Mouse (Mus musculus): ENCODE results near the gene Ptk7. TPM values are rescaled to one million over a fixed set of nuclear protein-coding genes. Genes with fewer than 3 reads are reported as not detected.
"Not testable (repeated sequence)": the region's sequence is repeated elsewhere in the genome, so short reads cannot be mapped to it uniquely, and the experiment has no call there.

Gene Ptk7
- total RNA-seq, 4 experiments from 2014 or later: 11.2 to 12.9 (median 11.8) TPM

DNA sequence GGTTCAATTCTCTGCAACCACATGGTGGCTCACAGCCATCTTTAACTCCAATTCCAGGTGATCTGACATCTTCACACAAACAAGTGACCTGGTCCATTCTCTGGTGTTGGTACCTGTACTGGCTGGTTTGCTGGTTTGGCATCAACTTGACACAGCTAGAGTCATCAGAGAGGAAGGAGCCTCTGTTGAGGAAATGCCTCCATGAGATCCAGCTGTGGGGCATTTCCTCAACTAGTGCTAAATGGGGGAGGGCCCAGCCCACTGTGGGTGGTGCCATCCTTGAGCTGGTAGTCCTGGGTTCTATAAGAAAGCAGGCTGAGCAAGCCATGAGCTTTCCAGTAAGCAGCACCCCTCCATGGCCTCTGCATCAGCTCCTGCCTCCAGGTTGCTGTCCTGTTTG is 72.0 kb downstream of the Ptk7 start:
- not testable (repeated sequence) for DNase-seq (ENCODE audit: low spot score in 2 of 2)

DNA sequence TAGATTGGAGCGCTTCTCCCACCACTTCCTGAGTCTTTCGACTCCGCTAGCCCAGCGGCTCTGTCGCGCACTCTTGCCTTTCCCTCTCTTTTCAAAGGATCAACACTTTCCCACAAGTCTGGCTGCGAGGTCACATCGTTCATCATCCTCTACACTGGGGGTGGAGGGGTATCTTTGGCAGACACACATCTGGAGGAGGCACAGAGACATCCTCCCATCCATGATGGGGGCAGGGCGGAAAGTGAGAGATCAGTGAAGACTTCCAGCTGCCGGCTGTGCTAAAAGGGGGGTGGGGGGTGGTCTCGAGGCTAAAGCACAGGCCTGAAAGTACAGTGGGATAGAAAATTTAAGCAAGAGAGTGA is 72.7 kb downstream of the Ptk7 start:
- no peak for DNase-seq (ENCODE audit: low spot score in 2 of 2)

- DNase-seq (ENCODE audit: low spot score in 2 of 2): peak; percentile 91 to 99
These were observed 73.4 kb downstream of the Ptk7 start, which contains the start of gene Srf for GRCm38 (mm10) chr17:46555673-46556583. TSS of gene Srf (minus strand) at chr17:46556175.

DNA sequence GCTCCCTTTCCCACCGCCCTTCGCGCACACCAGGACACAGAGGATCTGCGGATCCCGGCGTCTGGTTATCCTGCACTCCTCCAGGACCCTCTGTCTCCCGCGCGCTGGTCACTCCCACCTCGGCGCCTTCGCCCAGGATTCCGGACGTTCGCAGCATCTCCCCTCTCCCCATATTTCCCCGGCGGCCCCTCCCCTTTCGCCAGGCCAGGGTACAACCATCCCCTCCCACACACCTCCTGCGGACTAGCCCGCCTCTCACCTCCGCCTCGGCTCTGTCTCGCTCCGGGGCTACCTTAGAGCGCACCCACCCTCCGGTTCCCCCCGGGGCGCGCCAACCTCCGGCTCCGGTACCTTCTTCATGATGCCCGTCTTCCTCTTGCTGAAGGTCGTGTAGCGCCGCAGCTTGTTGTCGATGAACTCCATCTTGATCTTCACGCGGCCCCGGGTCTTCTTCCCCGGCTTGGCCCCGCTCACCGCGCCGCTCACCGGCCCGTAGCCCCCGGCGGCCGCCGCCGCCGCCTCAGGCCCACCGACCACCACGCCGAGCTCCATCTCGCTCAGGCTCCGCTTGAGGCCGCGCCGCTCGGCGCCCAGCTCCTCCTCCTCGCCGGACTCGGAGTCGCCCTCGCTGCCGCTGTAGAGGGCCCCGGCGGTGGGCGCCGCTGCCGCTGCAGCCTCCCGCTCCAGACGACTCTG is 74.2 kb downstream of the Ptk7 start:
- no peak for DNase-seq (ENCODE audit: low spot score in 2 of 2)

DNA sequence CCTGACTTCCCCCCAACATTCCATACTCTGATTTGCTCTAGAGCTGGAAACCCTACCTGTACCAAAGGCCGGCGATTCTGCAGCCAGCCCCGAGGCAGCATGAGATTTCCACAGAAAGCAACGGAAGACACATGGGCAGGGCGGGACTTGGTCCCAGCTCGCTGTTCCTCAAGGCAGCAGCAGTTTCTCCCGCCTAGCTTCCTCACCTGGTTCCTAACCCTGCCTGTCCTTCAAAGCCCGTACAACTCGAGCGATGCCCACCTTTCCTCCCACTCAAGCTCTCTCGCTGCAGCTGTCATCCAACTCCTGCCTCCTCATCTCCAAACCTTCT is 74.7 kb downstream of the Ptk7 start:
- DNase-seq (ENCODE audit: low spot score in 2 of 2): no peak

- DNase-seq (ENCODE audit: low spot score in 2 of 2): no peak
These were observed 75.4 kb downstream of the Ptk7 start for GRCm38 (mm10) chr17:46553926-46554325.

GRCm38 (mm10) chr17:46553469-46553868 is 75.8 kb downstream of the Ptk7 start:
- DNase-seq (ENCODE audit: low spot score in 2 of 2): no peak

DNA sequence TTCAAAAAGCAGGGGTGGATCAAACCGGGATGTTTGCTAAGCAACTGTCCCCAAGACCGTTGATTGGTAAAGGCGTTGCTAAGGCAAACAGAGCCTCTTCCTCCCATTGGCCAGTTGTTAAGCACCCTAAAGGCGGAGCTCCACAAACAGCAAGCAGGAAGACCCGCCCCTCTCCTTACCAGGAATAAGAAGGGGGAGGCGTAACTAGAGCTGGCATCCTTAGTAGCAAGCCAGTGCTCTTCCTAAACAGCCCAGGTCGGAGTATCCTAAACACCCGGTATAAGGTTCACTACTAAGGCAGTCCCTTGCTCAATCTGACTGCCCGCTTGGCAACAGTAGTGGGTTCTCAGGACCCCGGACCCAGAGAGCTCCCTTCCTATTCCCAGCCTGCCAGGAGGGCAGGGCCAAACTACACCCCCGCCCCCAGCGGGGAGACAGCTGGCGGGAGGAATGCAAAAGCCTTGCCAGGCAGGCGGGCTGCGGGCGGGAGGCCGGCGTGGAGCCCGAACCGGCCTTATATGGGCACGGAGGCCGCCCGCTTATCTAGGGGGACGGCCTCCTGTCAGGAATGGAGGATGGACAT is 76.4 kb downstream of the Ptk7 start:
- peak; percentile 79 to 94 for DNase-seq (ENCODE audit: low spot score in 2 of 2)

- DNase-seq (ENCODE audit: low spot score in 2 of 2): no peak
These were observed 77.2 kb downstream of the Ptk7 start for GRCm38 (mm10) chr17:46552151-46552550.

GRCm38 (mm10) chr17:46551369-46551768 is 77.9 kb downstream of the Ptk7 start:
- DNase-seq (ENCODE audit: low spot score in 2 of 2): no peak

GRCm38 (mm10) chr17:46550904-46551303 is 78.4 kb downstream of the Ptk7 start:
- DNase-seq (ENCODE audit: low spot score in 2 of 2): no peak

DNA sequence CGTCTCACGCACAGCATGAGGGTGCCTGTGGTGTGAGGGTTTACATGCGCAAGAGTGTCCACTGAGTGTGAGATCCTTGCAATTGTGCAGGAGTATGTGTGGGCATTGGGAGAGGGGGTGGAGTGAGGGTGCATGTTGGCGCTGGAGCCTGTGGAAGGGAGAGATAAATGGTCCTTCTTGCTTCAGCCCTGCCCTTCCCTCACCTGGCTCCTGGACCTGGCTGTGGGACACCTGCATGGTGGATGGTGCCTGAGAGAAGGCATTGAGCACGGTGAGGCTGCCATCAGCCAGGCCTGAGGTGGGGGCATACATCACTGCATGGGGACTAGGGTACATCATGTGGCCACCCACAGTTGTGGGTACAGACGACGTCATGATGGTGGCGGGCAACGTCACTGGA is 79.7 kb downstream of the Ptk7 start:
- no peak for DNase-seq (ENCODE audit: low spot score in 2 of 2)

- DNase-seq (ENCODE audit: low spot score in 2 of 2): no peak
These were observed 80.1 kb downstream of the Ptk7 start for GRCm38 (mm10) chr17:46549193-46549592.

- no peak for DNase-seq (ENCODE audit: low spot score in 2 of 2)
These were observed 80.6 kb downstream of the Ptk7 start for GRCm38 (mm10) chr17:46548741-46549140.

- no peak for DNase-seq (ENCODE audit: low spot score in 2 of 2)
These were observed 81.4 kb downstream of the Ptk7 start for GRCm38 (mm10) chr17:46547923-46548322.

GRCm38 (mm10) chr17:46546995-46547394 is 82.3 kb downstream of the Ptk7 start:
- DNase-seq (ENCODE audit: low spot score in 2 of 2): no peak

- DNase-seq (ENCODE audit: low spot score in 2 of 2): no peak
These were observed 82.7 kb downstream of the Ptk7 start for GRCm38 (mm10) chr17:46546591-46546990.

- DNase-seq (ENCODE audit: low spot score in 2 of 2): peak; percentile 85 to 88
These were observed 83.3 kb downstream of the Ptk7 start, which contains the start of gene Cul9 for GRCm38 (mm10) chr17:46545813-46546564. TSS of gene Cul9 (minus strand) at chr17:46546388.

DNA sequence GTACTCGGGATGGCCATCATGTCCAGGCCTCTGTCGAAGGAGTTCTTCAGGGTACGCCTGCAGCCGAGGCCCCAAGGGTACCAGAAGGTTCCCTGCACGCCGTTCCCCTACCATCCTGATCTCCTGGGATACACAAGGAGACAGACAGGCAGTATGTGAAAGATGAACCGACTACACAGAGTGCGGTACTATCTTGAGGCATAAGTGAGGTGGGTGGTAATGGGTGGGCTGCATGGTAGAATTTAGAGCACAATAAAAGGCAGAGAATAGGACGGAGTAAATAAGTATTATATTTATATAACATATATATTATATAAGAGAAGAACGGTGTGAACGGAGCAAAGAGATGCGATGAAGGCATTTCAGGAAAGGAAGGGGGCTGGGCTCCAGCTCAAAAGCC is 85.6 kb downstream of the Ptk7 start:
- DNase-seq (ENCODE audit: low spot score in 2 of 2): no peak

- DNase-seq (ENCODE audit: low spot score in 2 of 2): peak in 1 of 2 experiments; percentile 56
These were observed 103.6 kb downstream of the Ptk7 start for GRCm38 (mm10) chr17:46525579-46526307.

DNA sequence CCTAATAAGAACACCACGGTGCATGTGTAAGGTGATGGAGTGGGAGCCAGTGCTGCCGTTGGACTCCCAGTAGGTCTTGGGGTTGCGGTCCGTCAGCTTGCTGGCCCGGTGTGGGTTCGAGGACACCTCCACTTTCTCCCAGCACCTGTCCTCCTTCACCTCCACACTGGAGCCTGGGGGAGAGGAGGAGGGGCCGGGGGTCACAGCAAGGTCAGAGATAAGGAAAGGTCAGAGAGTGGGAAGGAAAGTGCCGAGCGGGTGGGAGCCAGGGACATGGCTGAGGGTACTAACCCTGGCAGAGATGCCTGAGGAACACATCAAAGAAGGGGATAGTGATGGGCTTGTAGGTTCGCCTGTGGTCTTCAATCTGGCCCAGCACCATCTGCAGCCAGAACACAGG is 104.2 kb downstream of the Ptk7 start:
- DNase-seq (ENCODE audit: low spot score in 2 of 2): no peak

Data from left cerebral cortex, adult 8-10 months (tissue).